Mouse (Mus musculus): ENCODE data around the gene Kbtbd13. TPM values are rescaled to one million over a fixed set of nuclear protein-coding genes. Genes with fewer than 3 reads are reported as not detected.
"Not testable (repeated sequence)": the region's sequence is repeated elsewhere in the genome, so short reads cannot be mapped to it uniquely, and the experiment has no call there.

The Kbtbd13 gene
- polyA plus RNA-seq, 1 experiment from 2014 or later = 1.7 TPM

GRCm38 (mm10) chr9:65346476-65347111, 44.9 kb downstream of the Kbtbd13 start:
- Histone ChIP-seq H3K27me3 (replicated peaks) (0 out of 2 replicates have a peak, but pooled peaks cover 3% of the 10 kb centered on the region), H3K4me2 (peak overlapping the region; percentile 87), H3K27ac (replicated peaks) (peak overlapping the region; percentile 97), H3K9ac (peak overlapping the region; percentile 96), H3K4me1 (peaks cover 35% of the 10 kb centered on the region), H3K4me3 (peak overlapping the region; percentile 99), H3K9me3 (peaks cover 6% of the 10 kb centered on the region), H3K36me3 (no peaks in the 10 kb centered on the region)
- under 1% methylated on average over 72 of the region's 77 CpGs for WGBS
- ATAC-seq (ENCODE audit: extremely low read depth, insufficient number of reproducible peaks, low FRiP score, low TSS enrichment) = peak; percentile 53; the same call in 1 of the 2 replicates

DNA sequence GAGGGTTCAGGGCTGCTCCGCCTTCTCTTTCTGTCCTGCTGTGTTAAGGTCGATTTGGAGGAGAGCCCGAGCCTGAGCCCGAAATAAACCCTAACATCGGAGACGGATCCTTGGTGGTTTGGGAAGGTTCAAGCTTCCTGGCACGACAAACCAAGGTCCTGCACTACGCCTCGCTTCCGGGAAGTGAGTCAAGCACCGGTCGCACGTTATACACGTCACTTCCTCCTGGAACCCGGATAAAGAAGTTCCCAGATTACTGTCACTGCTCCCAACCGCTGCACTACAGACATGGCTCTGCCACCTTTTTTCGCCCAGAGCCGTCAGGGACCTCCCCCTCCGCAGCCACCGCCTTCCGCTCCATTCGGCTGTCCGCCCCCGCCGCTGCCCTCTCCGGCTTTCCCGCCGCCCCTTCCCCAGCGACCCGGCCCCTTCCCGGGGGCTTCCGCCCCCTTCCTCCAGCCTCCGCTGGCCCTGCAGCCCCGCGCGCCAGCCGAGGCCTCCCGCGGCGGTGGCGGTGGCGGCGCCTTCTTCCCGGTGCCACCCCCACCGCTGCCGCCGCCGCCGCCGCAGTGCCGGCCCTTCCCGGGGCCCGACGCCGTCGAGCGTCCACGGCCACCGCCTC, 45.5 kb downstream of the Kbtbd13 start, which contains the start of gene Pdcd7:
Pdcd7 (plus strand) TSS at position 251 of the 622 bp plus-strand sequence.
- peak within 1 kb of the TSS; percentile 96 for H3K9ac ChIP-seq
- H3K4me3 ChIP-seq = peak within 1 kb of the TSS; percentile 99
- under 1% methylated on average over 57 of the region's 59 CpGs for WGBS
- ATAC-seq (ENCODE audit: extremely low read depth, insufficient number of reproducible peaks, low FRiP score, low TSS enrichment) = peak; percentile 71
- H3K27ac ChIP-seq (replicated peaks) = peak within 1 kb of the TSS; percentile 97
- H3K27me3 ChIP-seq (replicated peaks) = 0 out of 2 replicates have a peak, but pooled peaks cover 3% of the 10 kb centered on the region
- H3K9me3 ChIP-seq = peaks cover 6% of the 10 kb centered on the region
- peak within 1 kb of the TSS; percentile 87 for H3K4me2 ChIP-seq
- H3K36me3 ChIP-seq = no peaks in the 10 kb centered on the region
- peaks cover 34% of the 10 kb centered on the region for H3K4me1 ChIP-seq

- Histone ChIP-seq H3K9me3 (peaks cover 10% of the 10 kb centered on the region), H3K4me2 (peak overlapping the region; percentile 87), H3K4me1 (peaks cover 29% of the 10 kb centered on the region), H3K27ac (replicated peaks) (peak overlapping the region; percentile 97), H3K9ac (peak overlapping the region; percentile 96), H3K4me3 (peak overlapping the region; percentile 99)
- not testable (repeated sequence) for H3K36me3 ChIP-seq; H3K27me3 ChIP-seq (replicated peaks); ATAC-seq (ENCODE audit: extremely low read depth, insufficient number of reproducible peaks, low FRiP score, low TSS enrichment)
- 65% methylated on average over 11 of the region's 11 CpGs for WGBS
Observed at GRCm38 (mm10) chr9:65345439-65345838, 46.0 kb downstream of the Kbtbd13 start.

DNA sequence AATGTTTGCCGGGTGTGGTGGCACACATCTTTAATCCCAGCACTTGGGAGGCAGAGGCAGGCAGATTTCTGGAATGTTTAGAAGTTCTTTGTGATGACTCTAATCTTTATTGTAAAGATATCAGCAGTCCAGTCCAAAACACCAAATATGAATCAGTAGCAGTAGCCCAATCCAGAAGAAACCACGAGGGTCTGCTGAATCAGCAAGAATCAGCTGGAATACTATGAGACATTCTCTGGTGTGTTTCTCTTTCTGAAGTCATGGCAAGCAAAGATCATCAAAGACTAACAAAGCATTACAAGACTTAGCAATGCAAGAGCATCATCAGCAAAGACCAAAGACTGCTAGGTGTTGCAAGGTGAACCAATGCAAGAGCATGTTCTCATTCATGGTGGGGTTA, 51.0 kb downstream of the Kbtbd13 start:
- no peak for ATAC-seq (ENCODE audit: extremely low read depth, insufficient number of reproducible peaks, low FRiP score, low TSS enrichment)
- H3K36me3 ChIP-seq = no peaks in the 10 kb centered on the region
- no peak overlapping the region for H3K4me3 ChIP-seq
- H3K27me3 ChIP-seq (replicated peaks) = 0 out of 2 replicates have a peak, but pooled peaks cover 3% of the 10 kb centered on the region
- WGBS = 72% methylated on average over 2 of the region's 2 CpGs
- H3K9me3 ChIP-seq = peaks cover 11% of the 10 kb centered on the region
- H3K4me1 ChIP-seq = no peaks in the 10 kb centered on the region
- no peak overlapping the region for H3K9ac ChIP-seq
- H3K4me2 ChIP-seq = no peak overlapping the region
- H3K27ac ChIP-seq (replicated peaks) = no peak overlapping the region

GRCm38 (mm10) chr9:65339146-65339545, 52.3 kb downstream of the Kbtbd13 start:
- no peak overlapping the region for H3K9ac ChIP-seq
- H3K4me3 ChIP-seq = no peak overlapping the region
- H3K9me3 ChIP-seq = peaks cover 5% of the 10 kb centered on the region; the same call in 1 of the 2 replicates
- no peaks in the 10 kb centered on the region for H3K36me3 ChIP-seq
- no peaks in the 10 kb centered on the region for H3K4me1 ChIP-seq
- H3K4me2 ChIP-seq = no peak overlapping the region
- no peak overlapping the region for H3K27ac ChIP-seq (replicated peaks)
- 73% methylated on average over 4 of the region's 4 CpGs for WGBS
- ATAC-seq (ENCODE audit: extremely low read depth, insufficient number of reproducible peaks, low FRiP score, low TSS enrichment) = no peak
- H3K27me3 ChIP-seq (replicated peaks) = 0 out of 2 replicates have a peak, but pooled peaks cover 3% of the 10 kb centered on the region

Other genes with a start within 250 kb of the Kbtbd13 start
- gene Parp16, start 196.3 kb downstream of the Kbtbd13 start, polyA plus RNA-seq (2015; fragmentation: Nextera tagmentation; extraction: Ambion mirVana) = 4.5 and 5.1 TPM in 2 replicates
- 0.04 TPM in 1 of 2 replicates, not detected in the other for gene Cilp, start 126.5 kb downstream of the Kbtbd13 start, polyA plus RNA-seq (2015; fragmentation: Nextera tagmentation; extraction: Ambion mirVana)
- gene Clpx, start 97.4 kb downstream of the Kbtbd13 start, polyA plus RNA-seq (2015; fragmentation: Nextera tagmentation; extraction: Ambion mirVana) = 40.4 and 41.3 TPM in 2 replicates
- 5.3 and 5.9 TPM in 2 replicates for gene Pdcd7, start 45.5 kb downstream of the Kbtbd13 start, polyA plus RNA-seq (2015; fragmentation: Nextera tagmentation; extraction: Ambion mirVana)
- gene Ubap1l, start 30.6 kb downstream of the Kbtbd13 start, polyA plus RNA-seq (2015; fragmentation: Nextera tagmentation; extraction: Ambion mirVana) = 0.34 TPM in 1 of 2 replicates, not detected in the other
- 5.0 and 5.2 TPM in 2 replicates for gene Rasl12, start 6.9 kb upstream of the Kbtbd13 start, polyA plus RNA-seq (2015; fragmentation: Nextera tagmentation; extraction: Ambion mirVana)
- not detected in 2 replicates for gene Slc51b, start 31.3 kb upstream of the Kbtbd13 start, polyA plus RNA-seq (2015; fragmentation: Nextera tagmentation; extraction: Ambion mirVana)
- 11.8 and 15.9 TPM in 2 replicates for gene Mtfmt, start 44.1 kb upstream of the Kbtbd13 start, polyA plus RNA-seq (2015; fragmentation: Nextera tagmentation; extraction: Ambion mirVana)
- gene Spg21, start 69.3 kb upstream of the Kbtbd13 start, polyA plus RNA-seq (2015; fragmentation: Nextera tagmentation; extraction: Ambion mirVana) = 55.4 and 62.2 TPM in 2 replicates
- not detected in 2 replicates for gene Ankdd1a, start 128.5 kb upstream of the Kbtbd13 start, polyA plus RNA-seq (2015; fragmentation: Nextera tagmentation; extraction: Ambion mirVana)
- gene Plekho2, start 188.4 kb upstream of the Kbtbd13 start, polyA plus RNA-seq (2015; fragmentation: Nextera tagmentation; extraction: Ambion mirVana) = 10.7 and 11.9 TPM in 2 replicates
- gene Pif1, start 195.5 kb upstream of the Kbtbd13 start, polyA plus RNA-seq (2015; fragmentation: Nextera tagmentation; extraction: Ambion mirVana) = 10.3 and 11.8 TPM in 2 replicates
- gene Rbpms2, start 238.0 kb upstream of the Kbtbd13 start, polyA plus RNA-seq (2015; fragmentation: Nextera tagmentation; extraction: Ambion mirVana) = 106 and 109 TPM in 2 replicates

All from heart, embryonic 13.5 days (tissue).